Mouse (Mus musculus) left cerebral cortex, adult 9 months (tissue): ENCODE measurements at regions not wholly inside any gene's neighbourhood (a gene's known extent, or its start where the extent isn't known, plus 50 kb on each side); places are given as distances from the start of the nearest gene placed in this dataset.

Experiments used
- DNase-seq, 2 experiments: peaks; one replicate each; pipeline ENCODE4 v3.0.0; 2022; ENCODE audit warnings: low spot score in 2 of 2

DNA sequence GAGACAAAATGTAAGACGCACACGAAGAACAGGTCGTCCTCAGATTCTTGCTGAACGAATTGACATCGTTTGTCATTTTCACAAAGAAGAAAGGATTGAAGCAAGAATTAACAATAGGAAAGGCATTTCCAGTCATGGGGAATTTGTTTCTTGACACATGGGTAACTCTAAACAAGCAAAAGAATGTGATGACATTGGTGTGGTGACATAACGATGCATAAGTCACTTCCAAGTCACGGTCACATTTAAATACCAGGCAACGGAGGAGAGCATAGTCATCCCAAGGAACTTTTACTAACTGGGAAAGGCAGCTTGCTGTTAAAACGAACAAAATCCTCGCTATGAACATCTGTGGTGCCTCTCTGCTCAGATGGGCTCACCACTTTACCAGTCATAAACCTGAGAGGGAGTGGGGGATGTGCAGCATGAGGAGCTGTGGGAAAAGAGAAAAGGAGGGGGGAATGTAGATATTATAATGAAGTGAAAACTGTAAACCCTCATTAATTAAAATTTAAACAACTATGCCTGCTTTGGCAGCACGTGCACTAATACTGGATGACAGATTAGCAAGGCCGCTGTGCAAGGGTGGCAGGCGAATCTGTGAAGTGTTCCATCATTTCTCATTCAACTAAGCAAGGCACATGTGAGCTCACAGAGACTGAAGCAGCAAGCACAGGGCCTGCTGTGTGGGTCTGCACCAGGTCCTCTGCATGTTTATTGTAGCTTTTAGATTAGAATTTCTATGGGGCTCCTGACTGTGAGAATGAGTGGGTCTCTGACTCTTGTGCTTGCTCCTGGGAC, 167.2 kb upstream of the Dkk2 start:
- DNase-seq: no peak

GRCm38 (mm10) chr3:131919476-131919875, 165.6 kb upstream of the Dkk2 start:
- peak; percentile 1 to 23 for DNase-seq

- DNase-seq: no peak
These were observed 163.9 kb upstream of the Dkk2 start for GRCm38 (mm10) chr3:131921161-131921560.

DNA sequence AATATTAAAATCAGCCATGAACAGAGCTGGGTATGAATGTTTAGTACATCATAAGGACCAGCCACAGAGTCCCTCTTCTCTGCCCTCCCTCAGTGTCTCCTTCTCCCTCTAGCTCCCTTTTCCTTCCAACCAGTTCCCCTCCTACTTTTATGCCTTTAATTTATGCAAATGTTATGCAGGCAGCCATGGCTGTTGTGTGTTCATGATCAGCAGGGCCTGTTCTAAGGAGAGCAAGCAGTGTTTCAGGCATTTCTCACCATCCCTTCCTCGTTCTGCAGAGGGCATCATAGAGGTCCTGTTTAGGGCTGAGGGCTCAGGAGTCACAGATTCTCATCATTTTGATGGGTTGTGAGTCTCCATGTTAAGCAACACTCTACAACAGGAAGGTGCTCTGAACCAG, 162.4 kb upstream of the Dkk2 start:
- no peak for DNase-seq

GRCm38 (mm10) chr3:131940896-131941295, 144.2 kb upstream of the Dkk2 start:
- no peak for DNase-seq

DNA sequence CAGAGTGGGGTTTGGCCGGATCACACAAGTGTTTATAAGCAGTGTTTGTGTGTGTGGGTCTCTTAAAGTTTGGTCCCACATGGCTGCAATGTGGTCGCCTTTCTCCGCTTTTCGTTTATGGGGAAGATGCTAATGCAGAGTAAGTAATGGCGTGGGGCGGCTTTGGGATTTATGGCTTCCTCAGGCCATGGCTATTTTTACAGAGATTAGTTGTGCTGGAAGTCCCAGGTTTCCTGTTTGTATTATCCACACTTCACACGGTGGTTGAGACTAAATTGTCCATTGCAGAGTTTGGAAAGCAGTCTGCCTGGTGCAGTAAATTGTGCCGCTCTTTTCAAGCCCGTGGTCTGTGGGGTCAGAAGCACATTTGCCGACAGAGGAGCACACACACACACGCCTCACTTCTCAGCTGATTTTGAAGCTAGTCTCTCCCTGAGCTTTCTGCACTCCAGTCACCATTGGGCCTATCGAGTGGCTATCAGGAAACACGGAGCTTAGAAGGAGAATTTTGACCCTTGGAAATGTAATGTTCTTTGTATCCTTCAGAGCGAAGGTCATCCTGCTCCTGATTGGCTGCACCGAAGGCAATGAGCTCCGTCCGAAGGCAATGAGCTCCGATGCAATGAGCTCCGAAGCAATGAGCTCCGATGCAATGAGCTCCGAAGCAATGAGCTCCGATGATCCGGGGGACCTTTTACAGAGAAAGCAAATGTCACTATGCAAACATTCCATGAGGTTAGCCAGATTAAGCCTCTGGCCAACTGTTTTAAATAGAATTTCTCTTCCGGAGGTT, 142.9 kb upstream of the Dkk2 start:
- no peak for DNase-seq

DNA sequence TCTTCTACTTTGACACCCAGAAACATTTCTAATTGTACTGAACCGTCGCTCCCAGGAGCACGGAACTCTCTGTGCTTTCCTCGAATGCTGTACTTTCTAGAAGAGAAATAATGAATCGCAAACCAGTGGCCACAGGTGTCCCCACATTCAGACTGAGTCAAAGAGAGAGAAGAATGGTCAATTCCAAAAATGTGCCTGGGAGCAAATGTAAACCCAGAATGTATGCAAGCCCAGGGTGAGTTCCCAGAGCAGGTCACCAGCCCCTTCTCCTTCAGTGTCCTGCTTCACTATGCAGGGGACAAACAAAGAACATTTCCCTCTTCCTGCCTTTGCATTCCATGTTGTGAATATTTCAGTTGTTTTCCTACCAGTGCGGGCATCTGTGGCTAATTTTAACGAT, 141.7 kb upstream of the Dkk2 start:
- no peak for DNase-seq

DNA sequence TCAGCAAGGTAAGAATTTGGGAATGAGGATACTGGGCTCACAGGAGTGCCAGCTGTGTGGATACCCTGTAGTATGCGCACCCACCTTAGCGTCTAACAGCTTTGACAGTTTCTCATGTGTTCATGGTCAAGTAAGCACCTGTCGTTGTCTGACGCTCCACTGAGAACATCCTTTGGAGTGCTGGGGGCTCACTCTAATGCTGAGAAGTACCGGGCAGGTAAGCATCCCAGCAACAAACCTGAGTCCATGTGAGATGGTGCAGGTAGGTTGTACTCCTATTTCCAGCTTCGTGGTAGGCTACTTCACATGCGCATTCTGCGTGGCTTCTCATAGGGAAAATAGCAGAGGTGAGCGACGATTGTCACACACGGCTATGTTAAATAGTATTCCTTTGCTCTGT, 129.3 kb upstream of the Dkk2 start:
- DNase-seq: no peak

DNA sequence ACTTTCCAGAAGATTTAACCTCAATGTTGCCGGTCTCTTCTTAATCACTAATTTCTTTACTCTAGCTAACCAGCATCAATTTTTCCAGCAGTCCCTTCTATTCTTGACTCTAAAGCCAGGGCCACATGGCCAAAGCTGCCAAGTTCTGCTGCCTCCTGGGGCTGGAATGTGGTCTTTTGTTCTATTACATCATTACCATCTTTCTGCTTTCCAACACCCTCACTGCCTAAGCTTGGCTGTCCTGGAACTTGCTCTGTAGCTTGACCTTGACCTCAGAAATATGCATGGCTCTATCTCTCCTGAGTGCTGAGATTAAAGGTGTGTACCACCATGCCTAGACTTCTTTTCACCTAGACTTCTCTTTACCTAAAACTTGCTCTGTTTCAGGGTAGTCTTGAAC, 124.5 kb upstream of the Dkk2 start:
- DNase-seq: no peak

DNA sequence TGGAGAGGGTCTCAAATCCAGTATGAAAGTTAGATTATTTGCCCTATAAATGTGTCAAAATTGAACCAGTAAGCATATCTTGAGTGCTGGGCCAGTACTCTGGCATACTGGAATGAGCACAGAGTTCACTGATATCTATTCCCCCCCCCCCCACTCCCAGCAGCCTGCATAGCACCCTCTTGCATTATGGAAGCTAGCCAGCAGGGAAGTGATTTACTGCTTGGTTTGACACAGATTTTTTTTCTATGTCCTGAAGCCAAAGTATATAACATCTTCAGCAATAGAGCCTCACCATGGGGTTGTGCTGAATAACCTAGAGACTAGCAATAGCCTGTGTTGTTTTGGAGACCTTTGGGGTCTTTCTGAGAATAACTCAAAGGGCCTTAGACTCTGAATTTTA, 123.5 kb upstream of the Dkk2 start:
- DNase-seq: no peak

DNA sequence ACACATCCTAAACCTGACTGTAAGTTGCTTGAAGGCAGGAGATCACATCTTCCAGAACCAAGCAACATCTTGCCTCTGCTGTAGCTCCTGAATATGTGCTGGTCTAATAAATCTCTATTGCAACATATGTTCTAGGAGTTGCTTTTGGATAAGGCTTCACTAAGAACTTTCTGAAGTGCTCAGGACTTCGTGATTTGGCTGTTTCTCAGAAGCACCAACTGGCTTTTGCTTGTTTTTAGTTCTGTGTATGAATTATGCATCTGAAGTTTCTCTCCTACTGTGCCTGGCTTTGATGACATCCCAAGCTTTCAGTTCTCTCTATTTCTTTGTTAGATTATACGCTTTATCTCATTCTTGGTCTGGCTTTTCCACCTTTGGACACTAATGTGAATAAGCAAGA, 122.2 kb upstream of the Dkk2 start:
- DNase-seq: no peak

DNA sequence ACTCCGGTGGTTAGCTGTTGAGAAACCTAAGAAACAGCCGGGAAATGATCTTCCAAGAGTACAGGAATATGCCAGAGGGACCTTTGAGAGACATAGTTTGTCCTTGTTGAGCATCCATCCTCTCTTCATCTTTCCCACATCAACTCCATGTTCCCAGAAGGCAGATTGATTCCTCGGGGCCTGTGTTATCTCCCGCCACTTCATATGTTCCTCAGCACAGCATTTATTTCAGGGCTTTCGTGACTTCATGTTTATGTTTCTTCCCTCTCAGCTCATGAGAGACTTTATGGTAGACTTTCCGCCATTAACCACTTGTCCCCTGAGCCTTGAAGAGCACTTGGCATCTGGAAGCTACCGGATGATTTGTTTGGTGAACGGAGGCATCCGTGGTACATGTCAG, 120.1 kb upstream of the Dkk2 start:
- DNase-seq: no peak

DNA sequence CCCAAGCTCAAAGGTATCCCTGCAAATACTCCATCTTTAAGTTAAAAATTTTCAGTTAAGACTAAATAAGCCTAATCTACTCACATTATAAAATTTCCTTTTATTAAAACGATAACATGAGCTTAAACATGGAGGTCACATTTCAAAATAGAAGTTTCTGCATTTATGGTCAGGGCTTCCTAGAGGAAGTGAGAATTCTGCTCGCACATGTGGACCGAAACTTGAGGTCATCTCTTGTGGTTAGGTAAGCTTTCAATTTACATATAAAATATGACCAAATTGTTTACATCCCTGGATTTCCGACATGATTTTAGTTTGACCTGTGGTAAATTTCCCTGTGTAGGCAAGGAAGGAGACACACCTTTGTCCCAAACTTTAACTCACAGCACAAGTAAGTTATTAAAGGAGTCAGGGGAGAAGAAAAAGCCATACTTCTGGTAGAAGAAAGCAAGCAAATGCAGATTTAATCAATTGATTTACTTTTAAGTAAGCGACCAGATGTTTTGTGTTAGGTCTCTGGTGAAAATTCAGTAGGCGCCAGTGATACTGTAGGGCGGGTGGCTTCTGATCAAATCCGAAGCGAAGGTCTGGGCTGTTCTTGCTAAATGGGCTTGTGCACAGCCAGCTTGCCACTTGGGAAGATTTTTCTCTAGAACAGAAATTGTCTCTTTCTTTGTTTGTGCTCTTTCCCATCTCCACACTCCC, 119.5 kb upstream of the Dkk2 start:
- no peak for DNase-seq

DNA sequence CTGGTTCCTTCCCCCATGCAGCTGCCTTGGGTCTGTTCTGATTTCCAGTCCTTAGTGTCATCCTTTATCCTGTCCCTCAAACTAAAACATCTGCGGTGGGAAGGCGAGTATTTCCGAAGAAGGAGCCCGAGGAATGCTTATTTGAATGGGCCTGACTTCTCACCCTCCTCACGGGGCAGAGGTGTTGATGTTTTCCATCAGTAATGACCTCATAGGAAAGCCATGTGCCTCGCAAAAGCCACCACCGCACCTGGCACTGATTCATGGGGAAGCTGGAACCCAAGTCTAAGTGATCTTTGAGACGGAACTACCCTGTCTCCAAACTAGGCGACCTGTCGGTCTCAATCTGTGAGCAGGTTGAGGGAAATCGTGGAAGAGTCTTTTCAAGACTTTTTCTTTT, 117.8 kb upstream of the Dkk2 start:
- DNase-seq: no peak

GRCm38 (mm10) chr3:131970827-131971226, 114.3 kb upstream of the Dkk2 start:
- DNase-seq: no peak

- peak in 1 of 2 experiments; percentile 46 for DNase-seq
These were observed 109.0 kb upstream of the Dkk2 start for GRCm38 (mm10) chr3:131975940-131976628.

DNA sequence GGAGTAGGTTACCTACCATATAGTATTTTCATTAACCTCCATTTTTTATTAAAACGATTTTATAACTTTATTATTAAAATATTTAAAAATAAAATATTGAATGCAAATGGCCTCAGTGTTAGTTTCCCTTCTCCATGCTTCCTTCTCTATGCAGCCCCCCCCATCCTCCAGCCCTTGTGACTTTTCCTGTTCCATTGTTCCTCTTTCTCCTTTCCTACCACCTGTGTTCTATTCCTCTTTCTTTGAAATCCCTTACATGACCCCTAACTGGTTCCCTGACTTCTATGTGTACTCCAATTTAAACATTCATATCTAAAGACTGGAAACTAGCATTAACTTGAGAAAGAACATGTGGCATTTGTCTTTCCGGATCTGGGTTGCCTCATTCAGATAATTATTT, 101.8 kb upstream of the Dkk2 start:
- no peak for DNase-seq

GRCm38 (mm10) chr3:131998838-131999613, 86.1 kb upstream of the Dkk2 start:
- no peak for DNase-seq

- DNase-seq: no peak
These were observed 78.9 kb upstream of the Dkk2 start for GRCm38 (mm10) chr3:132006191-132006590.

DNA sequence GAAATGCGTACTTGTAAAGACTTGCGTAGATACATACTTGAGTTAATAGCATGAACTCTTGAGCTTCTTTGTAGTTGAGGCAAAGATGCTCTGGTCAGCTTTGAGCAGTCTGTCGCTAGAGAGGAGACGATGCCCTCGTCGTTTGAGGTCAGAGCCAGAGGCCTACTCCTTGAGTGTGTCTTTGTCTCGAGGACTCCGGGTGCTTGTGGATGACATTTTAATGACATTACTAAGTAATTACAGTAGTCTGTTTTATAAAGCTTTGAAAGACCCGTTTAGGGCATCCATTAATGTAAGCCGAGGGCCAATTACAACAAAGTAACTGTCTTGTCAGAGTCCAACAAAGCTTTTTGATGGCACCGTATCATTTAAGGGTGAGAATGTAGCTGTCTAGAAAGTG, 78.2 kb upstream of the Dkk2 start:
- DNase-seq: no peak

GRCm38 (mm10) chr3:132007356-132007755, 77.7 kb upstream of the Dkk2 start:
- DNase-seq: no peak
